Comparison of ENCODE assay signal across 15 mouse cellular contexts in the genomic region with DNA sequence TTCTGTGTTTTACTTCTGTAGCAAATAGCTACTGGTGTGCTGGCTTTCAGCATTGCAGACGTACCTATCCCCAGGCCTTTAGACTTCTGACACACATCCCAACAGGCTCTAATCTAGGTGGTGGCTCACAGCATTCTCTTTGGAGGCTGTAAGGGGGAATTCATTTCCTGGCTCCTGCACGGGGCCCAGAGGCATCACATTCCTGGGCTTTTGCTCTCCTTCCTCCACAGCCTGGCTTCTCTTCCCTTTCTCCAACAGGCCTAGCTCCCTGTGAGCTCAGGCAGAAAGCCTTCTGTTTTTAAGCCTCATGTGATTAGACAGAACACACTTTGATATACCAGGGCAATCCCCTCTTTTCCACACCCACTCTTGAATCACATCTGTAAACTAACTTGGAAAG.
DNase-seq lines count a peak whose midpoint lies in the region; ATAC-seq and TF ChIP-seq lines count a peak whose summit lies in the region.
"Had no signal": no experiment of that assay in that cellular context is flagged by ENCODE, and none has a peak within 500 bp of the region (broad histone marks: within the 10 kb centered on the region; RNA-seq: fewer than 3 reads in every experiment).

No protein-coding gene starts in this region.

- H3K4me3 ChIP-seq in kidney, embryonic 16.5 days (ENCODE audit: low read length) = no peak overlapping the region
- H3K4me3 ChIP-seq in embryonic facial prominence, embryonic 13.5 days = no peak overlapping the region
- H3K4me3 ChIP-seq in limb, embryonic 14.5 days (replicated peaks; ENCODE audit: low read length) = no peak overlapping the region
- H3K4me3 ChIP-seq: erythroblast, embryonic 14.5 days; hindbrain, embryonic 13.5 days; left cerebral cortex, adult 2 months; liver, embryonic 15.5 days; megakaryocyte, embryonic 14.5 days had no signal

- TF ChIP-seq POLR2A in limb, embryonic 14.5 days (IDR thresholded peaks at IDR 0.05; ENCODE audit: borderline replicate concordance, extremely low read depth, insufficient read depth, insufficient read length) = no peak

- H3K36me3 ChIP-seq in kidney, embryonic 16.5 days (ENCODE audit: insufficient read depth, low read length) = peaks cover 26% of the 10 kb centered on the region
- peaks cover 30% of the 10 kb centered on the region for H3K36me3 ChIP-seq in embryonic facial prominence, embryonic 13.5 days
- no peaks in the 10 kb centered on the region for H3K36me3 ChIP-seq in limb, embryonic 14.5 days (ENCODE audit: control insufficient read depth, insufficient read depth, low read length)
- H3K36me3 ChIP-seq: hindbrain, embryonic 13.5 days; liver, embryonic 15.5 days had no signal

- 36% methylated on average over 2 of the region's 2 CpGs for WGBS in kidney, embryonic 16.5 days
- WGBS in embryonic facial prominence, embryonic 13.5 days = 16% methylated on average over 2 of the region's 2 CpGs
- 9% methylated on average over 2 of the region's 2 CpGs for WGBS in limb, embryonic 14.5 days

- no peak for ATAC-seq in kidney, embryonic 16.5 days (ENCODE audit: low FRiP score, low TSS enrichment)
- ATAC-seq in embryonic facial prominence, embryonic 13.5 days (ENCODE audit: insufficient number of reproducible peaks, insufficient read depth, low FRiP score, low TSS enrichment, low read depth) = no peak
- ATAC-seq in limb, embryonic 14.5 days (ENCODE audit: low FRiP score, low read depth) = no peak

- no peaks in the 10 kb centered on the region for H3K27me3 ChIP-seq in kidney, embryonic 16.5 days (ENCODE audit: insufficient read depth, low read length)
- no peaks in the 10 kb centered on the region for H3K27me3 ChIP-seq in embryonic facial prominence, embryonic 13.5 days
- H3K27me3 ChIP-seq in limb, embryonic 14.5 days (ENCODE audit: control insufficient read depth, insufficient read depth, low read length) = no peaks in the 10 kb centered on the region
- H3K27me3 ChIP-seq: hindbrain, embryonic 13.5 days; liver, embryonic 15.5 days had no signal

- H3K4me1 ChIP-seq in kidney, embryonic 16.5 days (ENCODE audit: insufficient read depth, low read length) = peaks cover 38% of the 10 kb centered on the region
- H3K4me1 ChIP-seq in embryonic facial prominence, embryonic 13.5 days = peaks cover 63% of the 10 kb centered on the region
- peaks cover 41% of the 10 kb centered on the region for H3K4me1 ChIP-seq in limb, embryonic 14.5 days (ENCODE audit: control insufficient read depth, insufficient read depth, low read length)
- H3K4me1 ChIP-seq: liver, embryonic 15.5 days had no signal

- H3K9ac ChIP-seq in kidney, embryonic 16.5 days (replicated peaks; ENCODE audit: low read length) = peak overlapping the region; percentile 18; the same call in 1 of the 2 replicates
- H3K9ac ChIP-seq in embryonic facial prominence, embryonic 13.5 days = no peak overlapping the region
- peak overlapping the region; percentile 38 for H3K9ac ChIP-seq in limb, embryonic 14.5 days (ENCODE audit: low read depth, low read length, severe bottlenecking)
- H3K9ac ChIP-seq: hindbrain, embryonic 13.5 days; liver, embryonic 15.5 days had no signal

- H3K9me3 ChIP-seq in kidney, embryonic 16.5 days (ENCODE audit: low read length) = peaks cover 20% of the 10 kb centered on the region
- H3K9me3 ChIP-seq in embryonic facial prominence, embryonic 13.5 days = peaks cover 20% of the 10 kb centered on the region
- 0 out of 2 replicates have a peak, but pooled peaks cover 13% of the 10 kb centered on the region for H3K9me3 ChIP-seq in limb, embryonic 14.5 days (ENCODE audit: control insufficient read depth, low read length)

- no peak overlapping the region for H3K4me2 ChIP-seq in kidney, embryonic 16.5 days (replicated peaks; ENCODE audit: low read depth, low read length)
- no peak overlapping the region for H3K4me2 ChIP-seq in embryonic facial prominence, embryonic 13.5 days
- H3K4me2 ChIP-seq in limb, embryonic 14.5 days (replicated peaks; ENCODE audit: low read depth, low read length, severe bottlenecking) = no peak overlapping the region
- H3K4me2 ChIP-seq: hindbrain, embryonic 13.5 days; liver, embryonic 15.5 days had no signal

- DNase-seq in heart, adult 11 months = peak; percentile 46
- no peak for DNase-seq in heart, adult 8-10 months (ENCODE audit: low spot score)
- no peak for DNase-seq in kidney, adult 11 months
- DNase-seq in limb, embryonic 14.5 days (ENCODE audit: low spot score) = peak; percentile 31
- no peak for DNase-seq in layer of hippocampus, postnatal 25 days (ENCODE audit: extremely low spot score in 1 of 2, low spot score in 1 of 2)
- no peak for DNase-seq in frontal cortex, postnatal 25 days (ENCODE audit: low spot score in 2 of 2)
- DNase-seq: cerebellum, postnatal 10 days; kidney, postnatal 14 days had no signal

- H3K27ac ChIP-seq in kidney, embryonic 16.5 days (ENCODE audit: low read length) = 0 out of 2 replicates have a peak overlapping the region, but pooled peaks have one; percentile 45
- peak overlapping the region; percentile 98 for H3K27ac ChIP-seq in embryonic facial prominence, embryonic 13.5 days
- H3K27ac ChIP-seq in limb, embryonic 14.5 days (replicated peaks; ENCODE audit: low read depth, low read length) = peak overlapping the region; percentile 92
- H3K27ac ChIP-seq: hindbrain, embryonic 13.5 days; left cerebral cortex, adult 2 months; liver, embryonic 15.5 days had no signal

Comparison
In these comparisons a context has a peak if more than half of its experiments do, and no peak if none do; other contexts are left out.
1. DNase-seq: peak in heart, adult 11 months (single experiment) and limb, embryonic 14.5 days (single experiment); none in heart, adult 8-10 months (single experiment), kidney, adult 11 months (single experiment), layer of hippocampus, postnatal 25 days (0 of 2) and frontal cortex, postnatal 25 days (0 of 2).
2. H3K27ac ChIP-seq: peak in every context shown above with its lines; median percentile 98 in embryonic facial prominence, embryonic 13.5 days; 92 in limb, embryonic 14.5 days; 45 in kidney, embryonic 16.5 days.